Mouse (Mus musculus) midbrain, embryonic 15.5 days (tissue): Measurements from ENCODE around the gene Ctps2. TPM values are rescaled to one million over a fixed set of nuclear protein-coding genes. Genes with fewer than 3 reads are reported as not detected.
"Not testable (repeated sequence)": the region's sequence is repeated elsewhere in the genome, so short reads cannot be mapped to it uniquely, and the experiment has no call there.

ENCODE experiments used
- ATAC-seq: fragments of 200-750 bp; cut with Nextera tagmentation; replicated peaks from 2 replicates; pipeline ENCODE4 v1.8.0; 2017; ENCODE audit warnings: moderate TSS enrichment
- H3K27ac ChIP-seq: fragments of 300-500 bp; sonication (generic); 2 replicates; pipeline ENCODE4 v1.5.1; 2015; ENCODE audit warnings: mild to moderate bottlenecking, inconsistent platforms
- H3K27me3 ChIP-seq: fragments of 300-500 bp; sonication (generic); replicated peaks from 2 replicates; pipeline ENCODE4 v1.6.1; 2015; ENCODE audit warnings: inconsistent platforms
- H3K36me3 ChIP-seq: fragments of 300-500 bp; sonication (generic); replicated peaks from 2 replicates; pipeline ENCODE4 v1.6.1; 2015; ENCODE audit warnings: inconsistent platforms
- H3K4me1 ChIP-seq: fragments of 300-500 bp; sonication (generic); 2 replicates; pipeline ENCODE4 v1.6.1; 2015; ENCODE audit warnings: inconsistent platforms
- H3K4me2 ChIP-seq: fragments of 300-500 bp; sonication (generic); 2 replicates; pipeline ENCODE4 v1.6.1; 2015; ENCODE audit warnings: inconsistent platforms, mild to moderate bottlenecking, moderate library complexity
- H3K4me3 ChIP-seq: fragments of 300-500 bp; sonication (generic); 2 replicates; pipeline ENCODE4 v1.5.1; 2015; ENCODE audit warnings: mild to moderate bottlenecking, inconsistent platforms
- H3K9ac ChIP-seq: fragments of 300-500 bp; sonication (generic); 2 replicates; pipeline ENCODE4 v1.6.1; 2015; ENCODE audit warnings: mild to moderate bottlenecking, inconsistent platforms
- H3K9me3 ChIP-seq: fragments of 300-500 bp; sonication (generic); 2 replicates; pipeline ENCODE4 v1.6.1; 2016; ENCODE audit warnings: inconsistent platforms
- WGBS: fragments of 180-500 bp; shearing (Covaris S2); methylation state at CpG from one replicate; pipeline ENCODE4 v1.1.7; 2015; ENCODE audit warnings: mixed read lengths; 5-methylcytosine and 5-hydroxymethylcytosine counted together
- polyA plus RNA-seq: library from polyadenylated mRNA; unstranded; fragments of >200 nt; fragmentation: Nextera tagmentation; extraction: Ambion mirVana; gene quantifications from 2 replicates; pipeline ENCODE4 v1.2.1, GENCODE M21; 2015

Ctps2 gene
- polyA plus RNA-seq = 94.8 and 101 TPM in 2 replicates

DNA sequence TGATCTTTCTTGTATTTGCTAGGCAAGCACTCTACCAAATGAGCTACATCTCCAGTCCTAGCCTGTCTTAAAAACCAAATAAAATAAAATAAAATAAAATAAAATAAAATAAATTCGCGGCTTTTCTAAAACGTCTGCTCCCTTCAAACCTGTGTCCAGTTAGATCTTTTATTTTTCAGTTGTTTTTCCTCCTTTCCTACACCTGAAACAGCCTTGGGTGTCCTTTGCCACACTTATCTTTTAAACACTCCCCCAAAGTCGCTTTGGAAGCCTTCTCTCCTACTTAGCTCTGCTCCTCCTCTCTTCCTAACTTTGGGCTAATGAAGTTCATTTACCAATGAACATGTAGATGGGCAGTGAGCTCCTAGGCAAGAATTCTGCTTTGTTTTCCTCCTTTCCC is at the start of gene Ctps2:
Gene Ctps2 (plus strand): TSS at position 301 of the 400 bp plus-strand sequence.
- Histone ChIP-seq H3K4me2 (peak within 1 kb of the TSS; percentile 74), H3K9ac (peak within 1 kb of the TSS; percentile 56), H3K27ac (peak within 1 kb of the TSS; percentile 83), H3K4me1 (0 out of 2 replicates have a peak, but pooled peaks cover 3% of the 10 kb centered on the region), H3K9me3 (no peaks in the 10 kb centered on the region), H3K36me3 (no peaks in the 10 kb centered on the region), H3K27me3 (no peaks in the 10 kb centered on the region), H3K4me3 (peak within 1 kb of the TSS; percentile 61)
- ATAC-seq = no peak
- 42% methylated on average over 4 of the region's 4 CpGs for WGBS

DNA sequence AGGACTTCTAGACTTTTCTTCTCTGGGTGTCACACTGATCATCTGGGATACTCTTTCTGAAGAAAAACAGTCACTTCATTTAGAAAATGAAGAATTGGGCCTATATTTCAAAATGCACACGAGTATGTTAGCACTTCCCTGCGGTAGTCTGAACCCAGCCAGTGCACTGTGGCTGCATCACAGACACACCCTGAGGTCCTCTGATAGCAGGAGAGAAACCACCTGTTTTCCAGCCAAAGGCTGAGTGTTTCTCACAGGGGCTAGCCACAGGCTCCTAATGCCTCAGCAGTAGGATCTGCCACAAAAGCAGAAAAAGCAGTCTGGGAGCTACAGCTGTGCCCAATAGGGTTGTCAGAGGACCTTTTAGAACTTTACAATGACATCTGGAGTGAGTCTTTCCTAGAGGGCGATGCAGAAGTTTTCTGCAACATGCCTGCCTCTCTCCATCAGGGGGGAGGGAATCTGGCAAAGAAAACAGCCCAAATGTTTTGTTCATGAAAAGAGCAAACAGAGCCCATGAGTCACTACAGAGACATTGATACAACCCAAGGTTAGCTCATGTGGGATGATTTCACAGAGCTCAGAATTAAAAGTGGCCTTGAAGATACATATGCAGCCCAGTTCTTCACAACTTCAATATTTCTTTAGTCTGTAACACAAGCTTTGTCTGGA is 32.6 kb upstream of the Ctps2 start:
- no peak overlapping the region for H3K9ac ChIP-seq
- WGBS = 79% methylated on average over 3 of the region's 3 CpGs
- no peaks in the 10 kb centered on the region for H3K9me3 ChIP-seq
- no peaks in the 10 kb centered on the region; the same call in 1 of the 2 replicates for H3K36me3 ChIP-seq
- no peaks in the 10 kb centered on the region for H3K4me1 ChIP-seq
- H3K4me3 ChIP-seq = no peak overlapping the region
- H3K27ac ChIP-seq = no peak overlapping the region
- H3K27me3 ChIP-seq = no peaks in the 10 kb centered on the region
- no peak overlapping the region for H3K4me2 ChIP-seq
- no peak for ATAC-seq

DNA sequence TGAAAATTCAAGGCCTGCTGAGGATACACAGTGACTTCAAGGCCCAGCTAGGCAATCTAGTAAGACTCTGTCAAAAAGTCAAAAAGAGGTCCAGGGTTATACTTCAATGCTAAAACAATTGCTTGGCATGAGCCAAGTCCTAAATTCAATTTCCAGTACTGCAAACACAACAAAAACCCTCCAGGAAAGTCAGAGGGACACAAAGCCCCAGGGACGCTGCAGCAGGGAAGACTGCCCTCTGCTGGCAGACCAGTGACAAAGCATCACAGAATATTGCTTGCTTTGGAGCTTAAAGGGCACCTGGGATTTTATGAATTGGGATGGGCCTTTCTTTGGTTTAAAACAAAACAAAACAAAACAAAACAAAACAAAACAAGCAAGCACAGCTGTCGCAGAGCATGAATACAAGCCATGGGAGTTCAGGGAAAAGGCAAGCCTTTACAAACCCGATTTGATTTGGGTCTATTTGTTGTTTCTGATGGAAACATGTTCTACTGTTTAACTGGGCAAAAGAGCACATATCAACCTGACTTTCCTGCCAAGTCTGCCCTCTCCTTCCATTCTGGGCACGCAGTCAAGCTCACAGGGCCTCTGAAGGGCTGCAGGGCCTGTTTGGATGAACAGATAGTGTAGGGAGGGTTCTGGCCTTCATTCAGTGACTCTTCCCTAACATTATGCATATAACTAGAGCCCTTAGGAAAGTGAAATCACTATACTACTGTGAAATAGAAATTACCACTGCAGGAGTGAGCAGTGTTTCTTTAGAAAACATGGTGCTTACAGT is 29.1 kb upstream of the Ctps2 start:
- no peak overlapping the region for H3K27ac ChIP-seq
- no peak overlapping the region for H3K4me2 ChIP-seq
- 37% methylated on average over 4 of the region's 4 CpGs for WGBS
- H3K4me3 ChIP-seq = no peak overlapping the region
- H3K4me1 ChIP-seq = no peaks in the 10 kb centered on the region
- H3K36me3 ChIP-seq = no peaks in the 10 kb centered on the region; the same call in 1 of the 2 replicates
- no peak for ATAC-seq
- H3K9ac ChIP-seq = no peak overlapping the region
- no peaks in the 10 kb centered on the region for H3K27me3 ChIP-seq
- H3K9me3 ChIP-seq = no peaks in the 10 kb centered on the region

DNA sequence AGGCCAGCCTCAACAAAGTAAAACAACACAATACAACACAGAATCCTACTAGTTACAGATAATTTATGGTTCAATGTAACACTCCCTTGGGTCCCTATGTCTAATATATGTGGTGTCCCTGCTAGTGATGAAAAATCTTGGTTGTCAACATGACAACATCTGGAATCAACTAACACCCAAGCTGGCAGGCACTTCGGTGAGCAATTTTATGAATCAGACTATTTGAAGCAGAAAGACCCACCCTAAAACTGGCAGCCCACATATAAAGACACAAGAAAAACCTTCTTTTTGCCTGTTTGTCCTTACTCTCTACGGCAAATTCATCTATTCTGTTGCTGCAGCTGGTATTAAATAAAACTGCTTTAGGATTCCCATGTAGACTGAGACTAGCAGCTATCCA is 27.3 kb upstream of the Ctps2 start:
- 87% methylated on average over 2 of the region's 2 CpGs for WGBS
- Histone ChIP-seq H3K9ac (no peak overlapping the region), H3K4me2 (no peak overlapping the region), H3K36me3 (no peaks in the 10 kb centered on the region; the same call in 1 of the 2 replicates), H3K4me1 (no peaks in the 10 kb centered on the region), H3K9me3 (no peaks in the 10 kb centered on the region), H3K27ac (no peak overlapping the region), H3K27me3 (no peaks in the 10 kb centered on the region), H3K4me3 (no peak overlapping the region)
- no peak for ATAC-seq

DNA sequence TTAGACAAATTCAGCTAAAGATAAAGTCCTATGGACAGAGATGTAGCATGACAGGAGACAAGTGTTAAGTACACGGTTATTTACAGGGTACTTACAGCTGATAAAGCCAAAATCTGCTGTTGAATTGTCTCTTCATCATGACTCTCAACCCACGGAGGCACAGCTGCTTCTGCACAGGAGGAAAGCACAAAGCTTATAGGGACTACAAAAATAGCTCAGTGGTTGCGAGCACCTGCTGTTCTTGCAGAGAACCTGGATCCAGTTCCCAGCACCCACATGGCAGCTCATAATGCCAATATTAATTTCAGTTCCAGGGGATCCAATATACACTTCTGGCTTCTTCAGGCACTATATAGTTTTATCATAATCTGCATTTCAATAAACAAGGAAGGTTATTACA is 22.8 kb upstream of the Ctps2 start:
- no peak for ATAC-seq
- Histone ChIP-seq H3K36me3 (no peaks in the 10 kb centered on the region), H3K9ac (no peak overlapping the region), H3K27ac (no peak overlapping the region), H3K4me3 (no peak overlapping the region), H3K4me1 (no peaks in the 10 kb centered on the region), H3K4me2 (no peak overlapping the region), H3K27me3 (no peaks in the 10 kb centered on the region), H3K9me3 (no peaks in the 10 kb centered on the region)
- WGBS = 83% methylated on average over 3 of the region's 3 CpGs

DNA sequence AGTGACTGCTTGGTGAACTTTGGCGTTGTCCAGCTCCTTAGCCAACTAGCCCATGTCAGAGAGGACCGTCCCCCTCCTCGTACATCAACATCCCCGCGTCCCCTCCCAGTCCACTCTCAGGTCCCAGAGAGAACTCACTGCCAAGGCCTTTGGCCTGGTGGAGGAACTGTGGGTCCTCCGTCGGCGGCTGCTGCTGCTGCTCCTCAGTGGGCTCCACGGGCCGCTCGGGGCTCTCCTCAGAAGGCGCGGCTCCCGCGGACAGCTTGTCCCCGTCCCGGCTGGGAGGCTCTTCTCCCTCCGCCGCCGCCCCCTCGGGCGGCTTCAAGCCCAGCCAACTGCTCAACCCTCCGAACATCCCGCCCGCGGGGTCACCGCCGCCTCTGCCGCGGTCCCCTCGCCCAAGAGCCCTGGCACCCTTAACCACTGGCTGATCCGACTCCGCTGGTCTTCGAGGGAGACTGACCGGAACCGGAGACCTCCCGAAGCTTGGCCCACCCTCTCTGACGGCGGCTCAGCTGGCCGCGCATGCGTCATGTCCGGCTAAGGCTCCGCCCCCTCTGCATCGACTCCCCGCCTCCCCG is 13.0 kb upstream of the Ctps2 start, which contains the start of gene Syap1:
Gene Syap1 (minus strand): TSS at position 517 of the 581 bp plus-strand sequence.
- no peaks in the 10 kb centered on the region for H3K27me3 ChIP-seq
- H3K36me3 ChIP-seq = no peaks in the 10 kb centered on the region
- H3K4me1 ChIP-seq = peaks cover 12% of the 10 kb centered on the region; the same call in 1 of the 2 replicates
- peak within 1 kb of the TSS; percentile 54 for H3K4me2 ChIP-seq
- peak within 1 kb of the TSS; percentile 76 for H3K4me3 ChIP-seq
- peak within 1 kb of the TSS; percentile 76 for H3K27ac ChIP-seq
- H3K9me3 ChIP-seq = no peaks in the 10 kb centered on the region
- 29% methylated on average over 40 of the region's 47 CpGs for WGBS
- ATAC-seq = peak; percentile 97
- peak within 1 kb of the TSS; percentile 73 for H3K9ac ChIP-seq

DNA sequence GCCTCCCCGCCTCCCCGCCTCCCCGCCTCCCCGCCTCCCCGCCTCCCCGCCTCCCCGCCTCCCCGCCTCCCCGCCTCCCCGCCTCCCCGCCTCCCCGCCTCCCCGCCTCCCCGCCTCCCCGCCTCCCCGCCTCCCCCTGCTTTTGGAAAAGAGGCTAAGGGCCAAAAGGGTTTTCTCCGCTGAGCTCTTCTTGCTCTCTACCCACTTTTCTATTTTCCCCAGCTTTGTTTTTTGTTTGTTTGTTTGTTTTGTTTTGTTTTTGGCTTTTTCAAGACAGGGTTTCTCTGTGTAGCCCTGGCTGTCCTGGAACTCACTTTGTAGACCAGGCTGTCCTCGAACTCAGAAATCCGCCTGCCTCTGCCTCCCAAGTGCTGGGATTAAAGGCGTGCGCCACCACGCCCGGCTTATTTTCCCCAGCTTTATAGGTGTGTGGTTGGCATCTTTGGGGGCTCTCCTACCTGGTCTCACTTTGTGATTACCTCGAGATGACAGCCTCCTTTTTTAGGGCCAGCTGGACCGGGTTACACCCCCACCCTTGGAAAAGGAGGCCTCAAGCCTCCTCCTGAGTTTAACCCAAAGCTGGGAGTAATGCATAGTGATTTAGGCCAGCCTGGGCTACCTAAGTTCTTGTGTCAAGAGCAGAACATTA is 12.3 kb upstream of the Ctps2 start:
- H3K4me1 ChIP-seq = peaks cover 12% of the 10 kb centered on the region; the same call in 1 of the 2 replicates
- not testable (repeated sequence) for H3K27ac ChIP-seq, H3K4me2 ChIP-seq, H3K27me3 ChIP-seq, H3K9me3 ChIP-seq, H3K36me3 ChIP-seq, H3K9ac ChIP-seq
- WGBS = 68% methylated on average over 10 of the region's 25 CpGs
- ATAC-seq = peak; percentile 74
- H3K4me3 ChIP-seq = peak overlapping the region; percentile 4; the same call in 1 of the 2 replicates

DNA sequence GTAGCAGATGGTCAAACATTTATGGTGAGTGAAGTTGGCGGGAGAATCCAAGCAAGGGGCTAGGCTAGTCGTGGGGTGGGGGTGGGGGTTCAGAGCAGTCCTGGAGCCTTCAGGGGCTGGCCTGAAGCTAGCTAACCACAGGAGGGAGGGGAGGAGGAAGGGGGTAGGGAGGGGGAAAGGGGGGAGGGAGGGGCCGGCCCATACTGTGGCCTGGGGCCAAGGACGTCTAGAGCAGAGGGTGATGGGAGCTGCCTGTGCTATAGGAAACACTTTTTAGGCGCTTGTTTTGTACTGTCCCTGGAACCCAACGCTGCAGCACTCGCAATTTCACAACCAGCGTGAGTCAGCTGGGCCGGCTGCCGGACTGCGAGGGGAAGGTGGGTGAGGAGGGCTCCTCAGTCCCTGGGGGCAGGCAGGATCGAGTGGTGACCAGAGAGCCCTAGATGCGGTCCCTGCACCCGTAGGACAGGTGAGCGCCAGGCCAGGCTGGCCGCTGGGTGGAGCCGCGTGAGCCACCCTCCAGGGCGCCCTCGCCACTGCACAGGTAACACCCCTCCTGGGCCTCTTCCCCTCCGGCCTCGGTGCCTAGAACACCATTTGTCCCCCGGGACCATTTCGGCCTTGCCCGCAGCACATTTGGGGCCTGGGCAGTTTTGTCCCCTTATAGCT is 467 bp downstream of the Ctps2 start:
- WGBS = 40% methylated on average over 16 of the region's 25 CpGs
- 0 out of 2 replicates have a peak, but pooled peaks cover 3% of the 10 kb centered on the region for H3K4me1 ChIP-seq
- H3K27ac ChIP-seq = peak overlapping the region; percentile 83
- peak overlapping the region; percentile 56 for H3K9ac ChIP-seq
- H3K4me3 ChIP-seq = peak overlapping the region; percentile 61
- ATAC-seq = peak; percentile 91
- H3K27me3 ChIP-seq = no peaks in the 10 kb centered on the region
- H3K4me2 ChIP-seq = peak overlapping the region; percentile 74
- H3K36me3 ChIP-seq = no peaks in the 10 kb centered on the region
- no peaks in the 10 kb centered on the region for H3K9me3 ChIP-seq

DNA sequence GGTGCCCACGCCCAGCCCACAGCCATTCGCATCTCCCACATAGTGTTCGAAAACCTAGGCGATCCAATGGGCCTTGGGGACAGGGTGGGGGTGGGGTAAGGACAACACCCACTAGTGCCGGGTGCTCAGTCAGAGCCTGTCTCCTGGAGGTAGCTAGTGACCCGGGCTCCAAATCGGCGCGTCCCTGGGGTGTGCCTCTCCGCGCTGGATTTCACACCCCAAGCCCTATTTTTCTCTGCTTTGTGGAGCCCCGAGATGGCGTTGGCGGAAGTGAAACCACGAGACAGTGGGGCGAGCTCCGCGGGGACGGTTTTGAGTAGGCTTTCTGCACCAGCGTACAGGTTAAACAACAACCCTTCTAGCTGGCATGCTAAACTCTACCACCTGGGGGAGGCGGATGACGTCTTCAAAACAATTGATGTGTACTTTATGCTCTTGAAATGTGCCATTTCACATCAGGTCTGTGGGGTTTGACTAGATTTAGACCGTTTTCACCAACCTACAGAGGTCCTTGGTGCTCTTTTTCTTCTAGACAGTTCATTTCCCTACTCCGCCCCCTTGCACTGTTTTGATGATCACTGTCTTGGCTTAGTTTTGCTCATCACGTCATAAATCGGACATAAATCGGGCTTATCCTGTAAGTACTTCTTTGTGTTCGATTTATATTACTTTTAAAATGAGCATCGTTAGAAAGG is 1.1 kb downstream of the Ctps2 start:
- WGBS = 26% methylated on average over 29 of the region's 29 CpGs
- ATAC-seq = peak; percentile 85
- no peaks in the 10 kb centered on the region for H3K27me3 ChIP-seq

DNA sequence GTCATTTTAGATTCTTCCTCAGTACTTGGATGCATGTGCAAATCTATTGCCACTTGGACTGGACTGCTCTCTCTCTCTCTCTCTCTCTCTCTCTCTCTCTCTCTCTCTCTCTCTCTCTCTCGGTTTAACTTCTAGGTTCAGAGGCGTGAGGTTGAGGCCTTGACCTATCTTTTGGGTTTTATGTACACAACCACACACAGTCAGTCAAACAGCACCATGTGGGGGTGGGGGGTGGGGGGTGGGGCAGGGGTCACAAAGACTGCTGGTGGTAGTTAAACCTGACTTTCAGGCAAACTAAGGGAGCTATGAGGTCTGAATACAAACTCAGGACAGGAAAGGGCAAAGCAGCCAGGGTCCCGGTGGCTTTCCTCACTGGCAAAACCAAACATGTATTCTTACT is 6.5 kb downstream of the Ctps2 start:
- WGBS = 75% methylated on average over 3 of the region's 3 CpGs
- H3K27me3 ChIP-seq = no peaks in the 10 kb centered on the region
- no peak for ATAC-seq

More for the DNA sequence above, 1.1 kb downstream of the Ctps2 start:
- Histone ChIP-seq H3K4me2 (peak overlapping the region; percentile 74), H3K9me3 (no peaks in the 10 kb centered on the region), H3K4me1 (0 out of 2 replicates have a peak, but pooled peaks cover 3% of the 10 kb centered on the region), H3K36me3 (no peaks in the 10 kb centered on the region), H3K27ac (peak overlapping the region; percentile 83), H3K4me3 (peak overlapping the region; percentile 61), H3K9ac (peak overlapping the region; percentile 56)

DNA sequence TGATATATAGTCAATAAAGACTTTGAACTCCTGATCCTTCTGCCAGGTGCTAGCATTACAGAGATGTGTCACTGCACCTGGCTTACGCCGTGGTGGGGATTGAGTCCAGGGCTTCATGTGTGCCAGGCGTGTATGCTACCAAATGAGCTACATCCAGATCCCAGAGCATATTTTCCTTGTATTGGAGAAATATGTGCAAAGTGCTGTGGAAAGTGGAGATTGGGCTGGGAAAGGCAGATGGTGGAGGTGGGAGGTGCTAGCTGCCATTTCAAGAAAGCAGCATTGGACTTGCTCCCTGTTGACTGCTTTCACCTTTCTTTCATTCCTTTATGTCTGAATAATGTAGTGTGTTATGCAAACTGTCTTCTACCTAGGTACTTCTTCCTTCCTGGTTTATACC is 12.6 kb downstream of the Ctps2 start:
- no peaks in the 10 kb centered on the region for H3K4me1 ChIP-seq
- no peak overlapping the region for H3K4me3 ChIP-seq
- H3K36me3 ChIP-seq = no peaks in the 10 kb centered on the region
- no peak for ATAC-seq
- no peaks in the 10 kb centered on the region for H3K27me3 ChIP-seq
- H3K4me2 ChIP-seq = no peak overlapping the region
- no peak overlapping the region for H3K27ac ChIP-seq
- H3K9ac ChIP-seq = no peak overlapping the region
- H3K9me3 ChIP-seq = no peaks in the 10 kb centered on the region
- 97% methylated on average over 3 of the region's 3 CpGs for WGBS

More for the DNA sequence above, 6.5 kb downstream of the Ctps2 start:
- Histone ChIP-seq H3K9me3 (no peaks in the 10 kb centered on the region), H3K4me1 (0 out of 2 replicates have a peak, but pooled peaks cover 3% of the 10 kb centered on the region), H3K27ac (no peak overlapping the region), H3K4me3 (no peak overlapping the region), H3K9ac (no peak overlapping the region), H3K4me2 (no peak overlapping the region), H3K36me3 (no peaks in the 10 kb centered on the region)
